Mouse (Mus musculus): Measurements from ENCODE around the gene Spata32.
"Not testable (repeated sequence)": the region's sequence is repeated elsewhere in the genome, so short reads cannot be mapped to it uniquely, and the experiment has no call there.

Gene Spata32

DNA sequence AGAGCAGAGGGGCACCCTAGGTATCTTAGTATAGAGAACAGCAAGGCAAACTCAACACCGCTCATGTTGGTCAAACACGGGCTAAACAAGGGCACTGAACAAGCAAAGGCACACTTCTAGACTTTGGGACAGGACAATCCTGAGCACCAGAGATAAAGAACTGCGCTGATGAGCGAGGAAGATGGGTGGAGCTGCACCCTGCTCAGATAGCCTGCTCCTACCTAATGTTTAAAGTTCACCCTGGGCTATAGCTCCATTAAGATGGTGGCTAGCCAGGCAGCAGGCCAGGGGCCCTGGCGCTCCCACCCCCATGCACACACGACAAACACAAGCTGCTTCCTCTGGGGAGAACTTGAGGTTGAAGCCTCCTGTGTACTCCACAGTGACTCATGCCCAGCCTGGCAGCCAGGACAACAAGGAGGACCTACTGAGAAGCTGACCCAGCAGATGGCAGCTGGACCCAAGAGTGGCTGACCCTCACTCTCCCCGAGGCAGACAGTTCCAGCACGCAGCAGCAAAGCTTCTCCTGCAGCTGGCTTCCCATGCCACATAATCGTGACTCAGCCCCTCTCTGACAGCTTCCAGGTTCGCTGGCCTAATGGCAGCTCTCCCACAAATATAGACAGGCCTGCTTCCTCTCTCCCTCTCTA lies 28.0 kb upstream of the Spata32 start:
- peak; percentile 30 for DNase-seq

DNA sequence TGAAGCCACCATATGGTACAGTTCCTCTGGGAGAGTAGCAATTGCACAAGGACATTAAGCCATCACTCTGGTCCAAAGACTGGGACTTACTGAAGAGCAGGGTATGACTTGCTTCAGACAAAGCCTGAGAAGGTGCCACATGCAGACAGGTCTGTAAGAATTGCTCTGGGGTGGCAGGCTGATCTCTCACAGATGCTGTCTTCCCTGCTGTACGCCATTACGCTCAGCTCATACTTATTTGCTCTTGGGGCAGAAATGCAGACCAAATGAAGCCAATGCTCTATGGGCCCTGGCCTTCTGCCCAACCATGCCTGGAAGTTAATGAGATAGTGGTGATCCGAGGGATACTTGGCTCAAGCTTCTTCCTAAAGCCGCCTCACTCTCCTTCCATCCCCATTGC lies 26.6 kb upstream of the Spata32 start:
- no peak for DNase-seq

DNA sequence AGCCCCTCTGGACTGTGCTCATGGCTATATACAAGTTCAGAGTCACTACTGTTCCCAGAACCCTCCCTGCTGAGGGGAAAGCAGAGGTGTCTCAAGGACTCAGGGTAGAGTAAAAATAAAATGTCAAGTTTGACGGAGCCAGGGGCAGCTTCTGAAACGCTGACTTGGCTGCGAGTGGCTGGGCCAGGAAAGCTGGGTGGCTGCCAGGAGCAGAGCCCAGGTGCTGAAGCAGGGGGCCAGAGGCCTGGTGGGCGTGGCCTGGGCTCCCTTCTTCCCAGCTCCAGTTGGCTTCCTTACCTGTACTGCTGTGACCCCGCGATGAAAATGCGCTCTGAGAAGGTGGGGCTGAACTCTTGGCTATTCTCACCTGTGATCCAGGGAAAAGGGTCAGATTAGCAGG lies 22.5 kb upstream of the Spata32 start:
- peak; percentile 83 for DNase-seq

DNA sequence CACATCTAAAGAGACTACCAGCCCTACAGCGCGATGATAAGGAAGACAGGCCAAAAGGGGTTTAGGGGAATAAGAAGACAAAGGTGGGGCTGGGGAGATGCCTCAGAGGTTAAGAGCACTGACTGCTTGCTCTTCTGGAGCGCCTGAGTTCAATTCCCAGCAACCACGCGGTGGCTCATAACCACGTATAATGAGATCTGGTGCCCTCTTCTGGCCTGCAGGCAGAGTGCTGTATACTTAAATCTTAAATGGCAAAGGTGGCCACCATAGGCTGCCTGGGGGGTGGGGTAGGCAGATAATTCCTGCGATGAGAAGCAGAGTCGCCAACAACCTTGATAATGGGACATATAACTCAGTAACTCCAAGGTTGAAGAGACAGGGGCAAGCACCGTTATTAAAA lies 19.5 kb upstream of the Spata32 start:
- no peak for DNase-seq

DNA sequence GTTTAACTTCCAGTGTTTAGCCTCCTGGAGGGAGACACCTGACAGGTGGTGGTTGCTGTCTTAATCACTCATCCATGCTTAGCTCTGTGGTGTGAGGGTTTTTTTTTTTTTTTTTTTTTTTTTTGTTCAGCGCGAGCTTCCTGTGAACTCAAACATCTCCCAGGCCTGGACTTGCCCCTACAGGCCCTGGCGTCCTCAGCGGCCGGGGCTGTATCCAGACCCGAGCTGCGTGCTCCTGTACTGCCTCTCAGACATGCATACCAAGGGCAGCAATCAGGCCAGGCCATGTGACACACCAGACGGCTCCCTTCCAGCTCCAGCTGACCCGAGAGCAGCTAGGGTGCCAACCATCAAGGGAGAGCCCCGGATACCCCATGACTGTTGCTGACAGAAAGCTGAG lies 18.7 kb upstream of the Spata32 start:
- no peak for DNase-seq

GRCm38 (mm10) chr11:103236431-103236830 lies 18.2 kb upstream of the Spata32 start:
- DNase-seq, result no peak

- DNase-seq, result peak; percentile 42
Observed at GRCm38 (mm10) chr11:103235702-103236101, 17.5 kb upstream of the Spata32 start.

GRCm38 (mm10) chr11:103234447-103234846 lies 16.2 kb upstream of the Spata32 start:
- no peak for DNase-seq

DNA sequence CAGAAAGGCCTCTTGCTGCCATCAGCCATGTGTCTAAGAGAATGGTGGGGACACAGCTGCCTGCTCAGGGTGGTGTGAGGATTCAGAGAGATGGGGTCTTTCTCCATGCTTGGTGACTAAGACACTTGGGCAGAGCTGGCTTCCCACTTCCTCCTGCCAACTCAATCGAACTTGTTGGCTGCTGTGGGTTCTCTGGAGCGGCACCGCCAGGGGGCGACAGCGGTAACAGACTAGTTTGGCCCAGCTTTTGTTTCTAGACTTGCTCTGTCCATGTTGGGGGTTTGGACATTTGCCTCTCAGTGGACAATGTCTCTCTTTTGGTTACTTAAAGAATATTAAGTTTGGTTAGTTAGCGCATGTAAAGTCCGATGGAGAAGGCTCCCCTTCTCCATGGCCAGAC lies 14.7 kb upstream of the Spata32 start:
- peak; percentile 88 for DNase-seq

- DNase-seq, result no peak
Observed at GRCm38 (mm10) chr11:103231367-103231766, 13.1 kb upstream of the Spata32 start.

DNA sequence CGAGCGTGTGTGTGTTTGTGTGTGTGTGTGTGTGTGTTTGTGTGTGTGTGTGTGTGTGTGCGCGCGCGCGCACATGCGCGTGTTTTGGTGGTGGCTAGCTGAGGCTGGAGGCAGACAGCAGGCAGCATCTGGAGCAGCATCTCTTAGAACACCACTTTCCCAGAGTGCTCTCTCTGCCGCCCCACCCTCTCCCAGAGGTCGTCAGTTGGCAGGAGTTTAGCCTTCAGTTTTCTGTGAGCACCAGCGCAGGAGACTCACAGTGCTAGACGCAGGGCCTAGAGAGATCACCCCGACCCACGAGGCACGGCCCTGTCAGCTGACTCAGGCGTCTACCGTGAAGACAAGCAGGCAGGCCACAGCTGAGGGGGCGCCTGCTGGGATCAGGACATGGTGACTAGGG lies 12.4 kb upstream of the Spata32 start:
- no peak for DNase-seq

DNA sequence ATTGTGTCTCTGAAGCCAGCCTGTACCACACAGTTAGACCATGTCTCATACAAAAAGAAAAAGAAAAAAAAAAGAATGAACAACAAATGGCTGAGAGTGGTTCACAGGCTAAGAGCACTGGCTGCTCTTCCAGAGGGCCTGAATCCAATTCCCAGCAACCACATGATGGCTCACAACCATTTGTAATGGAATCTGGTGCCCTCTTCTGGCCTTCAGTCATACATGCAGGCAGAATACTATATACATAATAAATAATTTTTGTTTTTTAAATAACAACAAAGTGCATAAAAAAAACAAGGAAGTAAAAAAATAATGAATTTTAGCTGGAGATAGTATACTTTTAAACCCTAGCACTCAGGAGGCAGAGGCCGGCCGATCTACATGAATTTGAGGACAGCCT lies 11.4 kb upstream of the Spata32 start:
- DNase-seq, result no peak

GRCm38 (mm10) chr11:103223951-103224456 lies 5.8 kb upstream of the Spata32 start:
- peak; percentile 27 for DNase-seq

- peak; percentile 34 for DNase-seq
Observed at GRCm38 (mm10) chr11:103223444-103223843, 5.2 kb upstream of the Spata32 start.

- not testable (repeated sequence) for DNase-seq
Observed at GRCm38 (mm10) chr11:103222718-103223117, 4.5 kb upstream of the Spata32 start.

DNA sequence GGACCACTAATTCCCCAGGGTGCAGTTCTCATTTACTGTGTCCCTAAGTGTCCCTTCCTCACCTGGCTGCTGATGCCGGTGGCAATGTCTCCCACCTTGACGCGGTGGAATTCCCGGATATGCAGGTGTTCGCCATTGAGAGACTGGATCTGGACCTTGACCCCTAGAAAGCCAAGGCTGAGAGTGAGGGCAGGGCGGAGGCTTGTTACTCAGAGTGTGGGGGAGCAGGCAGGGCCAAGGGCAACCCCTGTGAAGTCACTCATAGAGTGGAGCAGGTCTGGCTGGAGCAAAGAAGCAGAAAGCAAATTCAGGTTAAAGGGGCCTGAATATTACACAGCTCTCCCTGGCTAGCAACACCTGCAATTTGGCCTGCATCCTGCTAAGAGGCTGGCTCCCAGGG lies 3.2 kb upstream of the Spata32 start:
- DNase-seq, result peak; percentile 38

- peak; percentile 70 for DNase-seq
Observed at GRCm38 (mm10) chr11:103219995-103220394, 1.8 kb upstream of the Spata32 start.

DNA sequence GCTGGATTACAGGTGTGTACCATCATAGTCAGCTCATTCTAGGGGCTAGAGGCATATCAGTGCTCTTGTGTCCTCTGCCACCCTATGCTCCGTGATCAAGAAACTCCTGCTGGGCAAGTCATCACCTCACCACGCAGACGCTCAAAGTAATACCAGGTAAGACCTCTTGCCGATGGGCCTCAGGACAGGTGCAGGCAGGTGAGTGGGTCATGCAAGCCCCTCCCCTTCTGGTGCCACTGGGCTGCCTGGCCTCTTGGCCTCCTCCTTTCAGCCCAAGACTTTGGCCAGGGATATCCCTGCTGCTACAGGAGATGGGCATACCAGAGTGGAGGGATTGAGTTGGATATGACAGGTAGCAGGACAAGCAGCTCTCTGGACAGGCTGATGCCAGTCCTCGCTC lies 1.0 kb upstream of the Spata32 start:
- DNase-seq, result no peak

DNA sequence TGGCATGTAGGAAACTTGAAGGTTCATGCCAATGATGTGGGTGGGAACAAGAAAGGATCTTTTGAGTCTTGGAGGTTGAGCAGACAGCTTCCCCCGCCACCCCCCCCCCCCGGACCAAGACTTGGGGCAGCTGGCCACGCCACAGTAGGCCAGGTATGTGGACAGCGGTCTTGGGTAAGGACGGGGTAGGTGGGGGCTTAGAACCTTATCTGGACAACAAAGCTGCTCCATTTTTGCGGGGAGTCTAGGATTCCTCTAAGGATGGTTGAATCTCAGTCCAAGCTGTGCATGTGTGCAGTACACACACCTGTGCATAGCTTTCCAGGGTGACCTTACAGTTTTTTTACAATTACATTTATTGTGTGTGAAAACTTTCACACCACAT lies 277 bp upstream of the Spata32 start:
- no peak for DNase-seq

DNA sequence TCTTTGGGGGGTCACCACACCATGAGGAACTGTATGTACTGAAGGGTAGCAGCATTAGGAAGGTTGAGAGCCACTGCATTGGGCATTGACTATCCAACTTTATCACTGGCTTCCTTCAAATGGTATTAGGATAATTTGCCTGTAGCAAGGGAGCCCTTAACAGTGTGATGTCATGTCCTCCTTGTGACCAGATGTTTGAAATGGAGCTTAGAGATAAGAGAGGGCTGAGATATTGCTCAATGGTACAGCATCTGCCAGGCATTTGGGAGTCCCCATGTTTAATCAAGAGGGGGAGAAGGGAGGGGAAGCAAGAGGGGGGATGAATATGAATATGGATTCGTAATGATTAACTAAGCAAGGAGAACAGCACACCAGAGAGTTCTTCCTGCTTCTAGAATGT lies 2.9 kb downstream of the Spata32 start:
- no peak for DNase-seq

- DNase-seq, result no peak
Observed at GRCm38 (mm10) chr11:103213712-103214111, 4.5 kb downstream of the Spata32 start.

DNA sequence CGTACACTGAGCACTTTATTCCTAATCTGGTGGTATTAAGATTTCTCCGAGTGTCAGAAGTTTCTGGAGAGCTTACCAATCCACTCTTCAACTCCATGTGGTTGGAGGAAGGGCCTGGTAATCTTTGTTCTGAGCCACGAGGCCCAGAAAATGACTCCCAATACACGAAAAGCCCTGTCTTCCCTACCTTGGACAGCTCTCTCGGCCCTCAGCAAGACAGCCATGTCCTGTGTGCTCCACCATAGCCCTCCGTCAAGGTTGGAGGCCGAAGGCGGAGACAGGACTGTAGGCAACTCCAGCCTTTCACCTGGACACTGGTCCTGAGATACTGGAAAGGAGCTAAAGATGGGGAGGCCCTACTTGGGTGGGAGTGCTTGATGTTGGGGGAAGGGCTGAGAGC lies 7.9 kb downstream of the Spata32 start:
- no peak for DNase-seq

DNA sequence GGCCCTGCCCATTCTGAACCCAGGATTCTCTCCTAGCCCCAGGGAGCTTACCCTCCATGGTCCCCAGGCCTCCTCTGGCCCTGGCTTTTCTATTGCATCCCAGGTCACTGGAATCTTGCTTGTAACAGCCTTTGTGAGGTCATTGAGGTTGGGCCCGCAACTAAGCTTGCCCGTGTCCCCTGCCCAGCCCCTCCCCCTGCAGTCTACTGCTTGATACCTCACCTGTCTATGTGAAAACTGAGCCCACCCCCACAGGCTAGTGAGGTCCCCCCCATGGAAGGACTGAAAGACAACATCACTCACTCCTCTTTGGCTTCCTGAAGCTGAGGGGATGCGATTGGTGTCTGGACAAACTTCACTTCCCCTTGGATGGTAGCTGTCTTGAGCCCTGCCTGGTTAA lies 9.8 kb downstream of the Spata32 start, which contains the start of gene 1700023F06Rik:
1700023F06Rik (minus strand) TSS at position 101 of the 400 bp plus-strand sequence.
- no peak for DNase-seq

- no peak for DNase-seq
Observed at GRCm38 (mm10) chr11:103206203-103206602, 12.0 kb downstream of the Spata32 start.

- no peak for DNase-seq
Observed at GRCm38 (mm10) chr11:103202376-103202775, 15.9 kb downstream of the Spata32 start.
